Mouse (Mus musculus) spleen, adult 2 months (tissue): ENCODE data around the gene Rbbp8nl.

ENCODE experiments used
- CTCF ChIP-seq: fragments of 200-500 bp; IDR thresholded peaks from 2 replicates; pipeline ENCODE4 v1.5.1; 2011; ENCODE audit warnings: mild to moderate bottlenecking, inconsistent platforms; ENCODE audit not compliant: insufficient read depth, insufficient read length, insufficient replicate concordance; ENCODE audit errors: extremely low read depth
- POLR2A ChIP-seq: fragments of 200-500 bp; IDR thresholded peaks from 2 replicates; pipeline ENCODE4 v1.6.1; 2011; ENCODE audit warnings: low read depth, low read length, inconsistent platforms

- TF ChIP-seq CTCF: no peak
- TF ChIP-seq POLR2A: no peak
These were observed 59.2 kb downstream of the Rbbp8nl start for GRCm38 (mm10) chr2:180230482-180230881.
